Mouse (Mus musculus): ENCODE measurements at regions not wholly inside any gene's neighbourhood (a gene's known extent, or its start where the extent isn't known, plus 50 kb on each side); places are given as distances from the start of the nearest gene placed in this dataset.

DNA sequence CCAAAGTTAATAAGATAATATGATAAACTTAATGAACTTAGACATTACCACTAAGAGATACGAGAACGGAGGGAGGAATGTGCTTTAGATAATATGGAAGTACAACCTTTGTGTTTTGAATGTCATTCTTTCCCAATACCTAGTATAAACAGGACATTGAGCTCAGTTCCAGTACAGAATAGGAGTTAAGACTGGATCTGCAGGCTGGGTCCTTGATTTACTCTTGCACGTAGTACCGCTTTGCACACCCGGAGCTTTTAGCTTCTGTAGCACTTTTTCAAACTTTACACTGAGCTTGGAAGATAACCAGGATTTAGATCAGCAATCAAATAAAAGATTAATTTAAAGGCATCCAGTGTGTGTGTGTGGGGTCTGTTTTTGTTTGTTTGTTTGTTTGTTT, 242.7 kb downstream of the Gm11146 start:
- intact Hi-C loops (cut with DNase I), result no loop called here
- no peak for DNase-seq (ENCODE audit: extremely low spot score in 1 of 2, low spot score in 2 of 2)

DNA sequence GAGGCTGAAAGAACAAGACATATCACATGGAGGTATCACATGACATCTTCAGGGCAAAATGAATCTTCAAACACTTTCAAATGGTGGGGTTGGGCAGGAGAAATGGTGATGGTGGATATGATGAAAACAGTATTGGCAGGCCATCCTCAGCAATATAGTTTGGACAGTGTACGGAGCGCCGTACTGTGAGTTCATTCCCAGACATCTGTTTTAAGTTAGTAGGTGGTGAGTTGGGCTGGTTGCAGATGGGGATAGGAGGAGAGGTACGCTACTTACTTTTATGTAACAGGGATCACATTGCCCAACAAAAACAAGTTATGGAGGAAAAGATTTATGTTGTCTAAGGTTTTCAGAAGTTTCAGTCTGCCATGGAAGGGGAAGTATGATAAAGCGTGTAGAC, 246.6 kb downstream of the Gm11146 start:
- DNase-seq (ENCODE audit: extremely low spot score in 1 of 2, low spot score in 2 of 2), result no peak
- intact Hi-C loops (cut with DNase I), result no loop called here

DNA sequence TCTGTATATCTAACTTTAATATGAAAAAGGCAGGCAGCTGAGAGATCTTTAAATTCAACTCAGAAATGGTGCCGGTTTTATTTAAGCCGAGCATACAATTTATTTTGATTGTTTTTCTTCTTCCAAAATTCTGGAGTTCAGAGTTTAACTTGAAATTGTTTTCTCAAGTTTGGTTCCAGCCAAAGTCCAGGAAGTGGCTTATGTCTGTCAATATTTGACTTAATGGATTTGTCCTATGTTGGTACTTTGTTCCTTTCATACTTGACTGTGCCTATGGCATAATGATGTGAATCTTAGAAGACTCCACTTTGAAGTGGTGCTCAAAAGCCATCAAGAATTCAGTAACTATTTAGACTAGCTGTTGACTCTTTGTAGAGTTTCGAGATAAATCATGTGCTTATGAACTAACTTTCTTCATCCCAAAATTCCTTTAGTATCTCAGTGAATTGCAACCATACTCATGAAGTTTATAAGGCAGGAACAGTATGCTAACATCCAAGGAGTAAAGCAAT, 247.6 kb downstream of the Gm11146 start:
- no peak for DNase-seq (ENCODE audit: extremely low spot score in 1 of 2, low spot score in 2 of 2)
- intact Hi-C loops (cut with DNase I), result no loop called here

DNA sequence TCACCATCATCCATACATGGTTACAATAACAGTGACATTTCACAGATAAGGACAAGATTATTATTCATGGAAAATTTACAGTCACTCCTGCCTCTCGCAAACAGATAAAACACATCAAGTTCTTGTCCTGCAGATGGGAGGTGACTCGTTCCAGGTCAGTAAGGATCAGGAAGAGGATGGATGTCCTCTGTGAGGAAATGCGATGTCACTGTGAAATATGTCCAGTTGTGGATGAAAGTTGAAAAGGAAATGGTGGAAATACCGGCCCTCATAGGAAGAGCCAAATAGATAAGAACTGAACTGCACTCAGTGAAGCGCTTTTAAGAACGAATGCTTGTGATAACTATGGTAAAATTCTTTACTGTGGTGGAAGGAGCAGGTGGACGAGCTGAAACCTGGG, 255.8 kb downstream of the Gm11146 start:
- no peak for DNase-seq (ENCODE audit: extremely low spot score in 1 of 2, low spot score in 2 of 2)
- intact Hi-C loops (cut with DNase I), result no loop called here

DNA sequence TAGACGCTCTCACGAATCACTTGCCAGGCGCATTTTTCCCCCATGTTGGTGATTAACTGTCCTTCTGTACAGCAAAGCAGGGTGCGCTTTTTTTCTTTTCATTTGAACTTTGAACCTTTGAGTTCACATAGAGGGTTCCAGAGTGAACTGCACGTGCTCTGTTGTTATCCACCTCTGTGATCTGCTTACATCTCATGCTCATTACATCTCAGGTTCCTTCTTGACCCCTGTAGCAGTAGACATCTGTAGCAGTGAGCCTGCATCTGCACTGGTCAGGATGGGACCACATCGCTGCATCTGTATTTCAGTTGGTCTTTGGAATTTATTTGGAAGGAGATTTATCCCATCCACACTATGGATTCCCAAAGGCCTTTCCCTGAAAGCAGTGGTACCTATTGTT, 269.6 kb downstream of the Gm11146 start:
- DNase-seq (ENCODE audit: extremely low spot score in 1 of 2, low spot score in 2 of 2), result no peak
- intact Hi-C loops (cut with DNase I), result loop anchor here (5.0 kb wide), 1 partner anchor 85 kb away; no protein-coding TSS in a partner anchor

DNA sequence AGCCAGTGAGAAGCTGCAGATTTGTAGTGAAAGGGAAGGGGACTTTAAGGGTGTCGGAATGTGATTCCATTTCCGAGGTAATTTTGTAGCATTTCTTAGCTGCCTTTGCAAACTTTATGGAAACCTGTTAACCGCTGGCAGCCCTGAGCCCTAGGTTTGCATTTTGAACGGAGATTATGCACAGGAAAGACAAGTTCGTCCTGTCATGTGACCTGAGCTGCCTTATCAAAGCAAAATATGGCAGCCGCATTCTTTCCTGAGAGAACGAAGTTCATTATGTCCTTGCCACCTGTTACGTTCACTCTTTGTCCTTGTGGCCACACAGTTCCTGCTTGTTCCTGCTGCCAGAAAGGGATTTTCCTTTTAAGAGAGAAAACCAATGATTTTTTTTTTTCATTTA, 270.9 kb downstream of the Gm11146 start:
- no peak for DNase-seq (ENCODE audit: extremely low spot score in 1 of 2, low spot score in 2 of 2)
- intact Hi-C loops (cut with DNase I), result loop anchor here (2.0 to 5.0 kb wide), 2 partner anchors 86 to 170 kb away; no protein-coding TSS in a partner anchor

DNA sequence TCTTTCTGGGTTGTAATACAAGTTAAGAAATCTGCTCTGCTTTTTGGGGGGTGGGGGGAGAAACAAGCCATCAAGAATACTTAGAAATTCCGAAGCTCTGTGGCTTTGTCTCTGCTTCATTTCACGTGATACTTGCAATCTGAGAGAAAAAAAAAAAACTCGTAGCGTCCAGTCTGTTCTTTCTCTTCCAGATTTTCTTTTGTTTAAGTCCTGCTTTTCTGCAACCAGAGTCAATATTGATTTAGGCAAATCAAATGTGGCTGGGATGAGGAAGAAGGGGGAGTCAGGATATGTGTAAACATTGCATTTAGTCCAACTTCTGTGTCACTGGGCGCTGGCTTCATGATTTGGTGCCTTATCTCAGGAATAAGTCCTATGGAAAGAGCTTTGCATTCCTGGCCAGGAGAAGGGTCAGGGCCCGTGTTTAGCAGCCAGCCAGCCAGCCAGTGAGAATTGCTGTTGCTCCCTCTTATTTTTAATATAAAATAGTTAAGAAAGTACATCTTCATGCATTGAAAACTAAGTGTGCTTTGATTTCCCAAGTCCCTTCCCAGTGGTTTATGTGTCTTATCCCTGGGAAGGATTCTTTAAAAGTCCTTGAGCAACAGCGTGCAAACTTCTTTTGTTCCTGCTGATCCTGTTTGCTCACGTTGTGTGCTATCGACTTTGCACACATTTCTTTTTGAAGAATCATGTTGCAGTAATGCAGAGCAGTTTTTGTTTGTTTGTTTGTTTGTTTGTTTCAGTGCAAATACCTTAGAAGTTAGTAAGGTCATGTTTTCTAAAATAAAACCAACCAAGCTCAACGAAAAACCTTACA, 272.0 kb downstream of the Gm11146 start:
- intact Hi-C loops (cut with DNase I), result loop anchor here (2.0 to 5.0 kb wide), 4 partner anchors 72 to 171 kb away; no protein-coding TSS in a partner anchor

DNA sequence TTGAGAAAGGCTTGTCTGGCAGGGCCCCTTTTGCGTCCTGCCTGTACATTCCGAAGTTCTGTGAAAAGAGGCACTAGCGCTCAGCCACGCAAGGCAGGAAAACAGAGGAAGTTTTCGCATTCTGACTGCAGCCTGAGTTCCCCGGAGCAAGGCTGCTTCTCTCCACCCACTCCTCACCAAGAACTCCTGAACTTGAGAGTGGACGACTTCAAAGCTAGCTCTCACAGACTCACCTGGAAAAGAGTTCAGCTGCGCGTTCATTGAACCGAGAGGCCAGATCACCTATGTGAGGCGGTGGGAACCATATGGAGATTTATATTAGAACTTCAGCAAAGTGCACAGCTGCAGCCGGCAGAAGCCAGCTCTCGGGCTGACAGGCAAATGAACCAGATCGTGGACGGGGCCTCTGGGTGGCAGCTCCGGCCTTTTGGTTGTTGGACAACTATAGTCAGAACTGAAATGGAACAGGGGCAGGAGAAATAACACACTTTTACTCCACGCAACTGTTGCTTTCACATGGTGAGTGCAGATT, 272.7 kb downstream of the Gm11146 start:
- intact Hi-C loops (cut with DNase I), result loop anchor here (5.0 kb wide), 2 partner anchors 73 to 77 kb away; no protein-coding TSS in a partner anchor
- peak in 1 of 2 experiments; percentile 60 for DNase-seq (ENCODE audit: extremely low spot score in 1 of 2, low spot score in 2 of 2)

More for the DNA sequence above, 272.0 kb downstream of the Gm11146 start:
- DNase-seq (ENCODE audit: extremely low spot score in 1 of 2, low spot score in 2 of 2), result peak in 1 of 2 experiments; percentile 23

DNA sequence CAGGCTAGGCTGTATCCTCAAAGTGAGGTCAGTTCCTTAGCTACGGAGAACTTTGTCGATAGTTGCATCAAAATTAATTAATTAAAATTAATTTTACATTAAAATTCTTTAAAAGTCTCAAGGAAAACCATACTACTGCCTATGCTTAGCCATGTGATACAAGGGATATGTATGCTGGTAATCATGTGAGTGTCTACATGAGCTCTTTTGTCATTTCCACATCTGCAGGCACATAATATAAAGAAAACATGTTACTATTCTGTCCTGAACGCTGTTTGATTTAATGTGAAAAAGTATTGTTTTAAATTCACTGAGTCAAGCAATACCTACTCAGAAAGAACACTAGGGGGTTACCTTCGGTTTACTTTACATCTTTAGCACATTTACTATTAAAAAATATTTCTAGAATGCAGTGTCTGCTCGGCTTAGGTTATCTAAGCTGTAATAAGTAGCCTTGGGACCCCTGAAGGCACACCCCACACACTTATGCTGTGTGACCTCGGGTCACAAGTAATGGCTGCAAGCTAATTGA, 273.2 kb downstream of the Gm11146 start:
- intact Hi-C loops (cut with DNase I), result loop anchor here (5.0 kb wide), 2 partner anchors 74 to 76 kb away; no protein-coding TSS in a partner anchor
- no peak for DNase-seq (ENCODE audit: extremely low spot score in 1 of 2, low spot score in 2 of 2)

DNA sequence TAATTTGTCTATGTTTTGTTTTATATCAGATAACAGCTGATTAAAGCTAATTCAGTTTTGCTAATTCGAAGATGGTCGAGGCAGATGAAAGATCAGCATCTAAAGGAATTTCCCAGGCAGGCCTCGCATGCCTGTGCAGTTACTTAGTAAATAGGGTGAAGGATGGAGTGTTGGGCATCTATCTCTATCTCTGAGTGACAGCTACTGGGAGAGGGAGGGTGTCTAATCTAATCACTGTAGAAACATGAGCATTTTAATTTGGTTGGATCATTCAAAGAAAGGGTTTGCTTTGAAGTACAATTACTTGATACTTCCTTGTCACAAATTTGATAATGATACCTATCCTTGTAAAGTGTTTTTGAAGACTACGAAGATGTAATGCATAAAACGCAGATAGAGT, 273.8 kb downstream of the Gm11146 start:
- intact Hi-C loops (cut with DNase I), result loop anchor here (5.0 kb wide), 2 partner anchors 74 to 76 kb away; no protein-coding TSS in a partner anchor

DNA sequence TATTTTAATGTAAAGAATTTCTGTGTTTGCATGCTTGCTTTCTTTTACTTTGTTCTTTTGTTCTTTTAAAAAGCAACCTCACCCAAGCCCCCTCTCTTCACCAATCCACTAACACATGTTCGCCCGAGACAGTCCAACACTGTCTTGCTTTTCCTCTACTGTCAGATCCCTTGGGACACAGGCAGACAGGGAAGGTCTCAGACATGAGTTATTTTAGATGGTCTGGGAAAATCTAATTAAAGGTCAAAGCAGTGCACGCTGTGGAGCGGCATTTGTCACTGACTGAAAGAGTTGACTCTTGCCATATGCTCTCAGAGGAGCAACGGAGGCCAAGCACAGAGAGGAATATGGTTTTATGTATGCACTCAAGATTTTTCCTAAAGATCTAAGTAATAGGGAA, 279.6 kb downstream of the Gm11146 start:
- intact Hi-C loops (cut with DNase I), result no loop called here
- DNase-seq (ENCODE audit: extremely low spot score in 1 of 2, low spot score in 2 of 2), result no peak

More for the DNA sequence above, 273.8 kb downstream of the Gm11146 start:
- DNase-seq (ENCODE audit: extremely low spot score in 1 of 2, low spot score in 2 of 2), result no peak

DNA sequence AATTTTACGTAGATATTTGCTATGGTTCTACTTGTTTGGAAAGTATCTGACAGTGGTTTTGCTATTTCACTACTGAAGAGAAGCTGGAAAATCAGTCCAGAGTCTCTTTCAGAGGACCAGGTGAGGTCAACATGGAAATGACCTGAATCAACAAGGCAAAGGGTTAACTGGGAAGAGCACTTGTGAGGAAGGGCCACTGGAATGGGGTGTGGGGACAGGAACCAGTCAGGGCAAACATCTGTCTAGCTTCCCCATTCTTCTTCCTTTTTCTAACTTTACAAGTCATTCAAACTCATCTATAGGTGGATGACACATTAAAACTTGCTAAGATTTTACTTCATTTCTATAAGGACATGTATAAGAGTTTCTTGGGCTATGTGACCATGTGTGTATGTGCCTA, 283.7 kb downstream of the Gm11146 start:
- intact Hi-C loops (cut with DNase I), result no loop called here
- no peak for DNase-seq (ENCODE audit: extremely low spot score in 1 of 2, low spot score in 2 of 2)

DNA sequence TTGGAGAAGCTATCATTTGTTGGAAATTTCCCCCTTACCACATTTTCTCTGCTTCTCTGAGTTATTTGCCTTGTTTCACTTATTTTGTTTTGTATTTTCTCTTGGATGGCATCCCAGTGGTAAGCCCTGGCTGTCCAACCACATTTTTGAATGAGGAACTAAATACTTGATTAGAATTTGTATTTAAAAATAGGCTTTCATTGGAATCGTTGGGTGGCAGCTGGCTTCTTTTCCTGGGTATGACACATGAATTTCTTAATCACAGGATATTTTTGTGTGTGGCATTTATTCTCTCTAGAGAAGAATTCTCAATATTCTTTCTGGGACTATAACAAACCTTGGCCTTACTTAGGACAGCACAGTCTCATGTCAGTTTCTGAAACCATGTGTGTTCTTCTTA, 286.5 kb downstream of the Gm11146 start:
- intact Hi-C loops (cut with DNase I), result no loop called here
- no peak for DNase-seq (ENCODE audit: extremely low spot score in 1 of 2, low spot score in 2 of 2)

DNA sequence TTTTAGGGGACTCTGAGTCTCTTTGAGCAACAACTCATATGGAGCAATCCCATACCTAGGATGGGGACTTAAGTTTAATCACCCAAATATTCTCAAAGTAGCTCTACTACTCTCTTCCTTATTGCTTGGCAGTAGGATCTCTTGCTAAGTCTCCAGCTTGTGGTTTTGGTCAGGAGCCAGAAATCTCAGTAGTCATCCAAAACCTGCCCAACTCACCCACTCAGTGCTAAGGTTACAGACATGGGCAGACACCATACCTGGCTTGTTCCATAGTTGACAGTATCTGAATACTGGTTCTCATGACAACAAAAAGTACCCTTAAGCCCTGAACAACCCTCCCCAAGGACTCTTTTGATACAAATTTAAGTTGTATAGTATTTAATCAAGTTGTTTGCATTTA, 288.7 kb downstream of the Gm11146 start:
- intact Hi-C loops (cut with DNase I), result no loop called here
- DNase-seq (ENCODE audit: extremely low spot score in 1 of 2, low spot score in 2 of 2), result no peak

DNA sequence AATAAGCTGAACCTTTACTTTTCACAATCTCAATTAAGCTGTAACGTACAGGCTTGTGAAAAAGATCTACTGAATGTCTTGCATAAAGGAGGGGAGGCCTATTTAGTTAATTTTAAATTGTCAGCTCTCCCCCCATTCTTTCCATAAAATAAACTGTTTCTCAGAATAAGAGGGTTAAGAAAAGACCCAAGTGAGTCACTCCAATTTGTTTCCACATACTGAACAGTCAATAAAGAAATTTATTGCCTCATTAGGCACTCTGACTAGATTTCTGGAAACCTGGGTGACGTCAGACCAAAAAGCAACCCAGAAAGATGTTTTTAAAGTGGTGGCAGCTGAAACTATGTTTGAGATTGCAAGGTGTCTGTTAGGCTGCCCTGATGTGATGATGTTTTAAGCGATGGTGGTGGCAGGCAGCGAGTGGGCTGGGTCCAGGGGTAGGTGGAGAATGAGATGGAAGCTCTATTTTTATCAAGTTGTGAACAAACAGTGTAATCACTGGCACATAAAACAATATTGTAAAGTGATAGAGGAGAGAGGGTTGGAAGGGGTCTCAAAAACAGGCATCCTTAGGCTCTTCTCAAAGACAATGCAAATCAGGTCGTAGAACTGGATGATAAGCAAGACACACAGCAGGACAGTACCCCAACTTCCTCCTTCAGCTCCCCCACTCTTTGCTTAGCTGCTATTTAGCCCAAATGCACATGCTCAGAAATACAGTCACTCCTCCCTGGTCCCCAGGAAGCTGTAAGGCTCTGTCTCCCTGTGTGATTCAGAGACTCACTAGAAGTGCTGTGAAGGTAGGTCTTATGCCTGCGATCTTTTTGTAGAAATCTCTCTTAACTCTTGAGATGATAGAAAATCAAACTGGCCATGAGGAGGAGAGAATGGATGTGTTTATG, 288.0 kb downstream of the Usp25 start:
- intact Hi-C loops (cut with DNase I), result no loop called here
- no peak for DNase-seq (ENCODE audit: extremely low spot score in 1 of 2, low spot score in 2 of 2)

DNA sequence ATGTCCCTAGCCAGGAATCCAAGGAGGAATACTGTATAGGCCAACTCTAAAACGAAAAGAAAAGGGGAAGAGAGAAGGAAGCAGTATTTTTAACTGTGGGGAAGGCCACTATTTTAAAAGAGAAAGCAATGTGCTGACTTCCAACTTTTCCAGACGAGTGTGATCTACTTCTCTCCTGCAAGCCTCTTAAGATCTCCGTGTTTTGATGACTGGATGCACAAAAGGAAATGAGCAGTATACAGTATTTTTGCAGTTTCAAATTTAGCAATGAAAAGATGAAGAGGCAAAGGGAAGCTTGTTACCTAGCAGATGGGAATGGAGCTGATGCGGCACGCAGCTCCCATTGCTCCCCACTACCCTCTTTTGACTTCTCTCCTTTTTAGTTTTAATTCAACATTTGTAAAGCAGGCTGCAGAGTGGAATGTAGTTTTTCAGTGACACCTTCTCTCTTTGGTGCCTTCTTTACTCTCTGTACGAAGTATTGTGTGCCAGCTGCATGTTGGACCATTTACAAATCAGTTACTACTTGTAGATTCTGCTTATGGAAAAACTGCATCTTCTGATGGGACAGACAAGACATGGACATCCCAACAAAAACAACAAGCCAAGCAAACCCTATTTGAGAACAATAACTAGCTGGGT, 287.2 kb downstream of the Usp25 start:
- DNase-seq (ENCODE audit: extremely low spot score in 1 of 2, low spot score in 2 of 2), result no peak
- intact Hi-C loops (cut with DNase I), result no loop called here

DNA sequence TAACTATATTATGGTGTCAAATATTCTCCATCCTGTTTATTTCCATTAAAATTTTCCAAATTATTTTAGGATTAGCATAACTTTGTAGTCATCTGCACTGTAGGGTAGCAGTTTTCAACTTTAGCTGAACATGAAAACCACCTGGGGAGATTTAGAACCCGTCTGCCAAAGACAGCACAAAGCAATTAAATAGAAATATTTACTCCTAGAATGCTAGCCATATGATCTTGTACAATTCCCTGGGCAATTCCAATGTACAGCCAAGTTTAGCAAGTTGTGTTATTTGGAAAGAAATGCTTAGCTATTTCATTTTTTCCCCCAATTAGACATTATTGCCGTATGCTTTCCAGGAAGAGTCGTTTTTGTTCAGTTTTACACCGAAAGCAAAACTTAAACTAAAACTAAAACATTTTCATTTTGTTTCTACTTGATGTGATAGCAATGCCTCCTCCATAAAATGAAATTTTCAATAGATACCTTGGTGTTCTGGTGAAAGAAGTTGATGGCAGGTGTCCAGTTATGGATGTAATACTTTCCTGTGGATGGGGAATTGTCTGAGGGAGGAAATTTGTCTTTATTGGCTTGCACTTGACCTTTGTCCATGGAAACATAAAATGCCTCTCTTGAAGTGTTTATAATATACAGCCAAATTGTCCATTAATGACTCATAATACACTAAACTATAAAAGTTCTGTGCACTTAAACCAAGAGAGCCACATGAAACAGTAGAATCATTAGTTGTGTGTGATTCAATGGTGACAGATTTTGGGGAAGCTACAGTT, 282.3 kb downstream of the Usp25 start:
- intact Hi-C loops (cut with DNase I), result no loop called here
- no peak for DNase-seq (ENCODE audit: extremely low spot score in 1 of 2, low spot score in 2 of 2)

DNA sequence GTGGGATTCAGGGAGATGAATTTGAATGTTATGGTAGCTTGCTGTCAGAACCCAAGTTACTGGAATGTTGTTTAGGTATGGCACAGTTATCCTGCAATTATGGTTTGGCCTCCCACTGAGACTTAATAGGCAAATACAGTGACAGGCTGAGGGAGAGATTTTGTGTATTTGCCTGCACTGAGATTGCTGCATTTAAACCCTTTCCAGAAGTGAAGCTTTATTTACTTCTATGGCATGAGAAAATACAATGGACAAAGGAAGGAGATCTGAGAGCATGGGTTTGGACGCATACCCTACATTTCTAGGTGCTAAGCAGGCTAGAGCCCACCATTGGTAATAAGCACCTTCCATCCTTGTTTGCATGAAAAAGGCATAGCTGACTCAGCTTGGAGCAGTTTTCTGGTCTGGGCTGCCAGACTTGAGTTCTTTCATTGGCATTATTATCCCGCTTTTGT, 278.8 kb downstream of the Usp25 start:
- DNase-seq (ENCODE audit: extremely low spot score in 1 of 2, low spot score in 2 of 2), result no peak
- intact Hi-C loops (cut with DNase I), result no loop called here
